Mouse (Mus musculus) liver, embryonic 12.5 days (tissue): ENCODE measurements around the gene Scimp. TPM values are rescaled to one million over a fixed set of nuclear protein-coding genes. Genes with fewer than 3 reads are reported as not detected.
A peak's percentile ranks its signal among the peaks of the same experiment; 100 is the strongest.

Source experiments
- ATAC-seq: fragments of 200-750 bp; cut with Nextera tagmentation; 2 replicates; pipeline ENCODE4 v1.8.0; 2017; ENCODE audit warnings: moderate number of reproducible peaks, mild to moderate bottlenecking, moderate library complexity
- H3K27ac ChIP-seq: fragments of 300-500 bp; sonication (generic); 2 replicates; pipeline ENCODE4 v1.5.1; 2016; ENCODE audit warnings: mild to moderate bottlenecking
- H3K27me3 ChIP-seq: fragments of 300-500 bp; sonication (generic); replicated peaks from 2 replicates; pipeline ENCODE4 v1.6.1; 2016; ENCODE audit warnings: mild to moderate bottlenecking, moderate library complexity
- H3K36me3 ChIP-seq: fragments of 300-500 bp; sonication (generic); 2 replicates; pipeline ENCODE4 v1.6.1; 2016; ENCODE audit warnings: mild to moderate bottlenecking, moderate library complexity
- H3K4me1 ChIP-seq: fragments of 300-500 bp; sonication (generic); 2 replicates; pipeline ENCODE4 v1.6.1; 2016
- H3K4me2 ChIP-seq: fragments of 300-500 bp; sonication (generic); 2 replicates; pipeline ENCODE4 v1.6.1; 2016; ENCODE audit warnings: mild to moderate bottlenecking, moderate library complexity
- H3K4me3 ChIP-seq: fragments of 300-500 bp; sonication (generic); 2 replicates; pipeline ENCODE4 v1.5.1; 2016; ENCODE audit warnings: mild to moderate bottlenecking, moderate library complexity
- H3K9ac ChIP-seq: fragments of 300-500 bp; sonication (generic); 2 replicates; pipeline ENCODE4 v1.6.1; 2016; ENCODE audit warnings: mild to moderate bottlenecking, moderate library complexity
- H3K9me3 ChIP-seq: fragments of 300-500 bp; sonication (generic); replicated peaks from 2 replicates; pipeline ENCODE4 v1.6.1; 2016; ENCODE audit warnings: mild to moderate bottlenecking, moderate library complexity
- WGBS: fragments of 180-500 bp; shearing (Covaris S2); methylation state at CpG from one replicate; pipeline ENCODE4 v1.1.7; 2016; ENCODE audit not compliant: insufficient replicate concordance; 5-methylcytosine and 5-hydroxymethylcytosine counted together
- polyA plus RNA-seq: library from polyadenylated mRNA; unstranded; fragments of >200 nt; fragmentation: Nextera tagmentation; extraction: Ambion mirVana; gene quantifications from 2 replicates; pipeline ENCODE4 v1.2.1, GENCODE M21; 2016

Gene Scimp
- polyA plus RNA-seq, 1 experiment from 2014 or later = 0.26 TPM

- H3K27ac ChIP-seq = no peak overlapping the region
- 36% methylated on average over 1 of the region's 1 CpGs for WGBS
- peaks cover 16% of the 10 kb centered on the region; the same call in 1 of the 2 replicates for H3K27me3 ChIP-seq
- no peak overlapping the region for H3K9ac ChIP-seq
- no peaks in the 10 kb centered on the region for H3K36me3 ChIP-seq
- ATAC-seq = no peak
- H3K9me3 ChIP-seq = no peaks in the 10 kb centered on the region
- H3K4me1 ChIP-seq = peaks cover 6% of the 10 kb centered on the region; the same call in 1 of the 2 replicates
- no peak overlapping the region for H3K4me2 ChIP-seq
- H3K4me3 ChIP-seq = no peak overlapping the region
These were observed 3.4 kb downstream of the Scimp start for GRCm38 (mm10) chr11:70809011-70809410.

GRCm38 (mm10) chr11:70808101-70808500, 4.3 kb downstream of the Scimp start:
- Histone ChIP-seq H3K4me1 (peaks cover 6% of the 10 kb centered on the region; the same call in 1 of the 2 replicates), H3K4me3 (no peak overlapping the region), H3K36me3 (no peaks in the 10 kb centered on the region), H3K4me2 (no peak overlapping the region), H3K27ac (no peak overlapping the region), H3K9ac (no peak overlapping the region), H3K9me3 (no peaks in the 10 kb centered on the region), H3K27me3 (peaks cover 25% of the 10 kb centered on the region)
- 25% methylated on average over 3 of the region's 3 CpGs for WGBS
- ATAC-seq = no peak

- Histone ChIP-seq H3K9me3 (no peaks in the 10 kb centered on the region), H3K27ac (no peak overlapping the region), H3K4me3 (no peak overlapping the region), H3K36me3 (no peaks in the 10 kb centered on the region), H3K4me1 (peaks cover 6% of the 10 kb centered on the region; the same call in 1 of the 2 replicates), H3K9ac (no peak overlapping the region), H3K27me3 (peaks cover 26% of the 10 kb centered on the region), H3K4me2 (no peak overlapping the region)
- no peak for ATAC-seq
- WGBS = 58% methylated on average over 4 of the region's 4 CpGs
These were observed 4.8 kb downstream of the Scimp start for GRCm38 (mm10) chr11:70807630-70808029.

- no peak for ATAC-seq
- Histone ChIP-seq H3K4me3 (no peak overlapping the region), H3K4me2 (no peak overlapping the region)
These were observed 5.7 kb downstream of the Scimp start for GRCm38 (mm10) chr11:70806697-70807096.

GRCm38 (mm10) chr11:70805641-70806175, 6.7 kb downstream of the Scimp start:
- peak overlapping the region; percentile 19; the same call in 1 of the 2 replicates for H3K4me2 ChIP-seq
- H3K36me3 ChIP-seq = no peaks in the 10 kb centered on the region
- no peak overlapping the region for H3K4me3 ChIP-seq
- H3K9ac ChIP-seq = no peak overlapping the region
- no peak for ATAC-seq
- H3K4me1 ChIP-seq = peaks cover 6% of the 10 kb centered on the region; the same call in 1 of the 2 replicates
- H3K27me3 ChIP-seq = peaks cover 26% of the 10 kb centered on the region
- H3K9me3 ChIP-seq = no peaks in the 10 kb centered on the region
- 28% methylated on average over 8 of the region's 8 CpGs for WGBS
- H3K27ac ChIP-seq = no peak overlapping the region

More at GRCm38 (mm10) chr11:70806697-70807096, 5.7 kb downstream of the Scimp start:
- Histone ChIP-seq H3K9me3 (no peaks in the 10 kb centered on the region), H3K27me3 (peaks cover 26% of the 10 kb centered on the region), H3K9ac (no peak overlapping the region), H3K4me1 (peaks cover 6% of the 10 kb centered on the region; the same call in 1 of the 2 replicates), H3K27ac (no peak overlapping the region), H3K36me3 (no peaks in the 10 kb centered on the region)
- WGBS = 22% methylated on average over 4 of the region's 4 CpGs

- Histone ChIP-seq H3K4me1 (peaks cover 6% of the 10 kb centered on the region; the same call in 1 of the 2 replicates), H3K36me3 (no peaks in the 10 kb centered on the region), H3K27ac (no peak overlapping the region), H3K4me3 (no peak overlapping the region), H3K9ac (no peak overlapping the region), H3K9me3 (no peaks in the 10 kb centered on the region), H3K27me3 (peaks cover 26% of the 10 kb centered on the region), H3K4me2 (no peak overlapping the region)
- 45% methylated on average over 3 of the region's 3 CpGs for WGBS
- no peak for ATAC-seq
These were observed 8.0 kb downstream of the Scimp start for GRCm38 (mm10) chr11:70804395-70804794.

GRCm38 (mm10) chr11:70803711-70804200, 8.6 kb downstream of the Scimp start:
- WGBS = 21% methylated on average over 6 of the region's 6 CpGs
- no peak for ATAC-seq
- no peak overlapping the region for H3K27ac ChIP-seq
- H3K4me3 ChIP-seq = no peak overlapping the region
- no peaks in the 10 kb centered on the region for H3K36me3 ChIP-seq
- no peak overlapping the region for H3K9ac ChIP-seq
- H3K9me3 ChIP-seq = no peaks in the 10 kb centered on the region
- peaks cover 26% of the 10 kb centered on the region for H3K27me3 ChIP-seq
- no peak overlapping the region for H3K4me2 ChIP-seq
- H3K4me1 ChIP-seq = peaks cover 6% of the 10 kb centered on the region; the same call in 1 of the 2 replicates

GRCm38 (mm10) chr11:70802865-70803261, 9.5 kb downstream of the Scimp start:
- 46% methylated on average over 2 of the region's 2 CpGs for WGBS
- ATAC-seq = no peak

GRCm38 (mm10) chr11:70802208-70802864, 10.1 kb downstream of the Scimp start:
- no peaks in the 10 kb centered on the region for H3K9me3 ChIP-seq
- H3K4me2 ChIP-seq = no peak overlapping the region
- H3K4me3 ChIP-seq = no peak overlapping the region
- peaks cover 6% of the 10 kb centered on the region; the same call in 1 of the 2 replicates for H3K4me1 ChIP-seq
- WGBS = 78% methylated on average over 2 of the region's 2 CpGs
- no peaks in the 10 kb centered on the region for H3K36me3 ChIP-seq
- no peak for ATAC-seq
- peaks cover 26% of the 10 kb centered on the region for H3K27me3 ChIP-seq
- no peak overlapping the region for H3K27ac ChIP-seq
- no peak overlapping the region for H3K9ac ChIP-seq

More at GRCm38 (mm10) chr11:70802865-70803261, 9.5 kb downstream of the Scimp start:
- peaks cover 6% of the 10 kb centered on the region; the same call in 1 of the 2 replicates for H3K4me1 ChIP-seq
- H3K27me3 ChIP-seq = peaks cover 26% of the 10 kb centered on the region
- no peak overlapping the region for H3K4me2 ChIP-seq
- H3K9ac ChIP-seq = no peak overlapping the region
- no peak overlapping the region for H3K27ac ChIP-seq
- H3K36me3 ChIP-seq = no peaks in the 10 kb centered on the region
- no peaks in the 10 kb centered on the region for H3K9me3 ChIP-seq
- no peak overlapping the region for H3K4me3 ChIP-seq

GRCm38 (mm10) chr11:70792409-70792808, 20.0 kb downstream of the Scimp start:
- no peak overlapping the region for H3K9ac ChIP-seq
- H3K36me3 ChIP-seq = no peaks in the 10 kb centered on the region
- no peak overlapping the region for H3K4me2 ChIP-seq
- no peak overlapping the region for H3K4me3 ChIP-seq
- no peak for ATAC-seq
- no peaks in the 10 kb centered on the region for H3K4me1 ChIP-seq
- no peaks in the 10 kb centered on the region for H3K9me3 ChIP-seq
- peaks cover 6% of the 10 kb centered on the region; the same call in 1 of the 2 replicates for H3K27me3 ChIP-seq
- H3K27ac ChIP-seq = no peak overlapping the region
- WGBS = 72% methylated on average over 1 of the region's 1 CpGs

- Histone ChIP-seq H3K4me1 (no peaks in the 10 kb centered on the region), H3K36me3 (no peaks in the 10 kb centered on the region)
- WGBS = 53% methylated on average over 5 of the region's 5 CpGs
These were observed 20.7 kb downstream of the Scimp start for GRCm38 (mm10) chr11:70791676-70792075.

GRCm38 (mm10) chr11:70790874-70791551, 21.4 kb downstream of the Scimp start:
- WGBS = 47% methylated on average over 7 of the region's 7 CpGs
- Histone ChIP-seq H3K9me3 (no peaks in the 10 kb centered on the region), H3K4me2 (no peak overlapping the region), H3K27me3 (peaks cover 6% of the 10 kb centered on the region; the same call in 1 of the 2 replicates), H3K36me3 (no peaks in the 10 kb centered on the region), H3K4me1 (no peaks in the 10 kb centered on the region), H3K27ac (no peak overlapping the region), H3K9ac (no peak overlapping the region), H3K4me3 (no peak overlapping the region)
- no peak for ATAC-seq

More at GRCm38 (mm10) chr11:70791676-70792075, 20.7 kb downstream of the Scimp start:
- H3K27me3 ChIP-seq = peaks cover 6% of the 10 kb centered on the region; the same call in 1 of the 2 replicates
- no peak overlapping the region for H3K4me3 ChIP-seq
- no peaks in the 10 kb centered on the region for H3K9me3 ChIP-seq
- H3K27ac ChIP-seq = no peak overlapping the region
- H3K9ac ChIP-seq = no peak overlapping the region
- ATAC-seq = no peak
- H3K4me2 ChIP-seq = no peak overlapping the region
